Mouse (Mus musculus) heart, embryonic 14.5 days (tissue): ENCODE measurements around the gene Cbr2. TPM values are rescaled to one million over a fixed set of nuclear protein-coding genes. Genes with fewer than 3 reads are reported as not detected.

Experiments
- ATAC-seq: fragments of 200-750 bp; cut with Nextera tagmentation; 2 replicates; pipeline ENCODE4 v1.8.0; 2017; ENCODE audit warnings: low read depth, moderate TSS enrichment; ENCODE audit not compliant: insufficient number of reproducible peaks, insufficient read depth, low FRiP score
- H3K27ac ChIP-seq, 2 experiments: fragments of 200-500 bp in 1 of 2; fragments of 300-500 bp in 1 of 2; sonication (generic) in 1 of 2; replicated peaks in 1 of 2; 2 replicates each; pipeline ENCODE4 v1.5.1; 2012 to 2014; ENCODE audit warnings: low read depth in 2 of 2, low read length in 2 of 2, control low read depth in 1 of 2, mild to moderate bottlenecking in 1 of 2, mixed read lengths in 1 of 2; ENCODE audit not compliant: control insufficient read depth in 1 of 2, insufficient read depth in 1 of 2
- H3K27me3 ChIP-seq: fragments of 300-500 bp; sonication (generic); 2 replicates; pipeline ENCODE4 v1.6.1; 2014; ENCODE audit warnings: mild to moderate bottlenecking, low read length, control low read depth; ENCODE audit not compliant: control insufficient read depth, insufficient read depth
- H3K36me3 ChIP-seq: fragments of 300-500 bp; sonication (generic); 2 replicates; pipeline ENCODE4 v1.6.1; 2014; ENCODE audit warnings: mild to moderate bottlenecking, control low read depth, low read length, mixed read lengths; ENCODE audit not compliant: control insufficient read depth, insufficient read depth
- H3K4me1 ChIP-seq, 2 experiments: fragments of 200-500 bp in 1 of 2; fragments of 300-500 bp in 1 of 2; sonication (generic) in 1 of 2; 2 replicates each; pipeline ENCODE4 v1.6.1; 2012 to 2014; ENCODE audit warnings: low read length in 2 of 2, control low read depth in 1 of 2, mixed read lengths in 1 of 2; ENCODE audit not compliant: control insufficient read depth in 2 of 2, insufficient read depth in 2 of 2
- H3K4me2 ChIP-seq: fragments of 300-500 bp; sonication (generic); 2 replicates; pipeline ENCODE4 v1.6.1; 2014; ENCODE audit warnings: mild to moderate bottlenecking, low read length
- H3K4me3 ChIP-seq, 2 experiments: fragments of 200-500 bp in 1 of 2; fragments of 300-500 bp in 1 of 2; sonication (generic) in 1 of 2; 2 replicates each; pipeline ENCODE4 v1.5.1; 2012 to 2014; ENCODE audit warnings: low read length in 2 of 2, mild to moderate bottlenecking in 2 of 2, control low read depth in 1 of 2, low read depth in 1 of 2, moderate library complexity in 1 of 2; ENCODE audit not compliant: control insufficient read depth in 1 of 2, insufficient read depth in 1 of 2
- H3K9ac ChIP-seq: fragments of 300-500 bp; sonication (generic); 2 replicates; pipeline ENCODE4 v1.6.1; 2014; ENCODE audit warnings: mild to moderate bottlenecking, low read length
- H3K9me3 ChIP-seq: fragments of 300-500 bp; sonication (generic); 2 replicates; pipeline ENCODE4 v1.6.1; 2016; ENCODE audit warnings: low read length, control low read depth; ENCODE audit not compliant: control insufficient read depth
- whole genome bisulfite sequencing: fragments of 180-500 bp; shearing (Covaris S2); extraction: QIAGEN DNeasy Blood & Tissue Kit; methylation state at CpG from one replicate; pipeline ENCODE4 v1.1.7; 2014; 5-methylcytosine and 5-hydroxymethylcytosine counted together
- polyA plus RNA-seq: library from polyadenylated mRNA; unstranded; fragments of >200 nt; fragmentation: Nextera tagmentation; extraction: Ambion mirVana; gene quantifications from 2 replicates; pipeline ENCODE4 v1.2.1, GENCODE M21; 2014

The Cbr2 gene
- polyA plus RNA-seq, 1 experiment from 2014 or later, result 4.7 TPM

DNA sequence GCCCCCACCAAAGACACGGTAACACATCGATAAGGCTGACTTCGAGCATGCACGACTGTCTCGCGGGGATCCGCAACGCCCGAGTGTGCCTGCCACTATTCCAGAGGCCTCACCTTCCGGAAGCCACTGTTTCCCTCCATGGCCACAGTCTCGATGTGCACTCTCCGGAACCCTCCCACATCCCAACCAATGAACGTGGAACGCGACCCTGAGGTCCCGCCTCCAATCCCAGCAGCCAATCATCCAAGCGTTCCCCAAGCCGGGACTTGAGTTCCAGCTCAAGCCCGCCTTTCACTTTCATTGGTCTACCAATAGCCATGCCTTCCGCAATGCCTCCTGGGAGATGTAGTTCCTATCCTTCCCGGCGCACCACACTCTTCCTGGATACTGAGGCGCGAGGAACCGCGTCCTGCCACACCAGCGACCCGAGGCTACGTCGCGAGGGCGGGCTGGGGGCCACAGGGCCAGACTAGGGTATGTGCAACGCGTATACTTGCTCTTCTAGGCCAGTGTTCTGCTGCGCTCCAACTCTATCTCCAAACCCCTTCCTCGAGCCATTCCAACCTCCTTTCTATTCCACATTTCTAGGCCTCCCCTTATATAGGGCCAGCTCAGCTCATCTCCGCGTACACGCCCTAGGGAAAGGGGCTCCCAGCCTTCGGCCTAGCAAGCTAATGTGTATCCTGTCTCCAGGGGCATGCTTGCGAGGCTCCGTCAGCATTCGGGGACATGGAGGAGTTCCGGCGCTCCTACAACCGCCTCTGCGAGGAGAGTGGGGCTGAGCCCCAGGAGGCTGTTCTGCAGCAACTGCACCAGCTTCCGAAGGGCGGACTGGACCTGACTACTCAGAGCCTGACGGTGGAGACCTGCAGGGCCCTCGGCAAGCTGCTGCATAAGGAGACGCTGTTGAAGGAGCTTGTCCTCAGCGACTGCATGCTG is 18.1 kb downstream of the Cbr2 start, which contains the start of the genes Cenpx and Lrrc45:
Cenpx (minus strand) TSS at position 159 of the 939 bp plus-strand sequence.
Lrrc45 (plus strand) TSS at position 346 of the 939 bp plus-strand sequence.
- Histone ChIP-seq H3K27ac (peak within 1 kb of the TSS; percentile 71 to 78), H3K9me3 (no peaks in the 10 kb centered on the region), H3K4me2 (peak within 1 kb of the TSS; percentile 92), H3K36me3 (peaks cover 57% of the 10 kb centered on the region), H3K4me1 (peaks cover 11 to 12% of the 10 kb centered on the region in 2 experiments), H3K9ac (peak within 1 kb of the TSS; percentile 77), H3K4me3 (peak within 1 kb of the TSS; percentile 58 to 69), H3K27me3 (no peaks in the 10 kb centered on the region)
- ATAC-seq, result peak; percentile 94
- WGBS, result 2% methylated on average over 53 of the region's 53 CpGs

DNA sequence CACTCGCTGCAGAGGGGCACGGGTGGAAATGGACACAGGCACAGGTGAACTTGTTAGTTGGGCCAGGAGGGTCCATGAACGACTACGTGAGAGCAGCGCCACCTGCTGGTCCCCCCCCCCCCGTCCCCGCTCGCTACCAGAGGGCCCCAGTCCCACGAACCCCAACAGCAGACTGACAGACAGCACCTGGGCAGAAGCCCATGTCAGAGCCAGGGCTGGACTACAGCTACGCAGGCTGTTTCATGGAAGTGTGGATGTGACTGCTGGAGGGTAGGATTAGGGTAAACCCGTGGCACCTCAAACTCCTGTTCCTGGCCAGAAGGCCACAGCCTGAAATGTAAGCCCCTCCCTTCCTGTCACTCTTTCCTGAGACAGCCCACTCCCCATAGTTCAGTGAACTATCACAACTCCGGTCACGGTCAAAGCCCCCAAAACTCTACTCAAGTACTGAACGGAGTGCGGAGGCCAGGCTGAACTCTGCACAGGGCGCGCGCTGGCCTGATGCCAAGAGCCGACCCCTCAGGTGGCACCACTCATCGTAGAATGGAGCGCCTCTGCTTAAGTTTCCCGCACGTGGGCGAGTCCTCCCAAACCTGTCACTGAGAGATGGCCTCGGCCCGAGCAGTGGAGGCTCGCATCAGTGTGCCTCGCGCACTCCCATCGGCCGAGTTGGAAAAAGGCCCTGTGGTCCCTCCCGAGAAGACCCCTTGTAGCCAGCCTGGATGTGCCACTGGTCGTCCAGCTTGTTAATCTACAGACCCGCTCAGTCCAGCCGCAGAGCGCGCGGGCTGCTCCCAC is 18.9 kb downstream of the Cbr2 start:
- Histone ChIP-seq H3K36me3 (peaks cover 54% of the 10 kb centered on the region), H3K4me1 (peaks cover 11 to 12% of the 10 kb centered on the region in 2 experiments), H3K9me3 (no peaks in the 10 kb centered on the region), H3K27ac (peak overlapping the region; percentile 71 to 78), H3K4me2 (peak overlapping the region; percentile 92), H3K4me3 (peak overlapping the region; percentile 58 to 69), H3K27me3 (no peaks in the 10 kb centered on the region), H3K9ac (peak overlapping the region; percentile 77)
- peak; percentile 28 for ATAC-seq
- under 1% methylated on average over 38 of the region's 38 CpGs for WGBS

DNA sequence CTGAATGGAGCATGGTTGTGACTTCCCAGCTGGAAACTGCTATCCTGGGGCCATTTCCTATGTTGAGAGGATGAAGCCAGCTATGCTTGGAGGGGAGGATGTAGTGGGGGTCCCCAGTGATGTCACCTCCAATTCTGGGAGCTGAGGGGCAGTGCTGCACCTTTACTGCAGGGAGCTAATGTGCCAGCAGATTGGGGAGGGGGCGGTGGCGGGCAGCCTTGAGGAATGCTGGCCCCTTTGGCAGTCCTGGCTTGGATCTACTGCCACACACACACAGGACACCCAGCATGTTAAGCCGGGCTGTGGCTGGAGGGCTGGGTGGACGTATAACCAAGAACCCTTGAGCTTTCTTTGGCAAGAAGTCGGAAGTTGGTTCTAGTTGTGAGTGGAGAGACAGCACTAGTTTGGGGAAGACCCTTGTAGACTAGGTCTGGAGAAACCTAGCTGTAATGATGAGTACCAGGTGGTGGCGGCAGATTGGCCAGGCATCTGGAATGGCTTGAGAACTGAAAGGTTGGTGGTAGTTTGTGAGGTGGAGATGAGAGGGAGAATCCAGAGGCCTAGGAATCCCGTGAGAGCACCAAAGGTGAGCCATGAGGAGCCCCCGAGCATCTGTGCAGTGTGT is 19.8 kb downstream of the Cbr2 start:
- no peaks in the 10 kb centered on the region for H3K27me3 ChIP-seq
- H3K4me2 ChIP-seq, result peak overlapping the region; percentile 92; the same call in 1 of the 2 replicates
- H3K9me3 ChIP-seq, result no peaks in the 10 kb centered on the region
- WGBS, result 62% methylated on average over 8 of the region's 8 CpGs
- H3K27ac ChIP-seq, result no peak overlapping the region
- ATAC-seq, result no peak
- H3K4me1 ChIP-seq, result peaks cover 11 to 15% of the 10 kb centered on the region in 2 experiments
- H3K36me3 ChIP-seq, result peaks cover 46% of the 10 kb centered on the region
- H3K9ac ChIP-seq, result peak overlapping the region; percentile 77; the same call in 1 of the 2 replicates
- no peak overlapping the region; a peak in 1 of 4 replicates for H3K4me3 ChIP-seq

DNA sequence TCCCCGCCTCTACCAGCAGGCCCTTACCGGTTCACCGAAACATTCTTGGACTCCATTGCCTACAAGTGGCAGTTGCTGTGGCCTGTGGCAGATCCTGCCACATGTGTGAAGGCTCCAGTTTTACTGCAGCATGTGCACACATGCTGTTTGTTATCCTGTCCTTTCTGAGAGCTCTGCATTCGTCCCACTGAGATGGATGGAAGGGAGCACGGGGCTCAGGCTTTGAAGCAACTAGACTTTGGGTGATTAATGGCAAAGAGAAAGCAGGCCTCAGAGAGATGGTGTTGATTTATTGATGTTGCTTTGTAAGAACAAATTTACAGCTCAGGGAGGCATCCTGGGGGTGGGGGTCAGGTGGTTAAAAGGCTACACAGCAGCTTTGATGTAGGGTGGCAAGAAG is 21.2 kb downstream of the Cbr2 start:
- H3K4me3 ChIP-seq, result no peak overlapping the region
- H3K4me1 ChIP-seq, result peaks cover 21 to 22% of the 10 kb centered on the region in 2 experiments
- WGBS, result 85% methylated on average over 5 of the region's 5 CpGs

DNA sequence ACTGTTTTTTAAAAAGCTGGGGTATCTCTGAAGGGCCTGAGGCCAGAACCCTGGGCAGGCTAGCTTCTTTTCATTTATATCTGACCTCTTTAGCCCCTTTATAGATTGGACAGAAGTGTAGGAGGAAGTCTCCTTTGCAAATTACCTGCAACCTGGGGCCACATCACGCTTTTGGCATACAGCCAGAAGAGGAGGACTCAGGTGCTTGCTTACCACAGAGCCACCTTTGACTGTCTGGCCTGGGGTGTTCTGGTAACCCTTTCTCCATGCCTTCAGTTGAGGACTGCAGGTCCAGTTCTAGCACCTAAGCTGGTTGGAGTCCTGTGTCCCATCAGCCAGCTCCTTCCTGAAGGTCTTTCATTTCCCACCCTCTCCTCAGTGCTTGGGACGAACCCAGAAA is 22.4 kb downstream of the Cbr2 start:
- H3K9ac ChIP-seq, result no peak overlapping the region
- no peak overlapping the region for H3K27ac ChIP-seq
- no peak for ATAC-seq
- H3K4me1 ChIP-seq, result peaks cover 26 to 29% of the 10 kb centered on the region in 2 experiments
- H3K9me3 ChIP-seq, result no peaks in the 10 kb centered on the region
- 82% methylated on average over 2 of the region's 2 CpGs for WGBS
- H3K27me3 ChIP-seq, result no peaks in the 10 kb centered on the region
- no peak overlapping the region for H3K4me3 ChIP-seq
- no peak overlapping the region for H3K4me2 ChIP-seq
- peaks cover 31% of the 10 kb centered on the region for H3K36me3 ChIP-seq

More for the DNA sequence above, 21.2 kb downstream of the Cbr2 start:
- no peak for ATAC-seq
- no peak overlapping the region for H3K4me2 ChIP-seq
- H3K9ac ChIP-seq, result no peak overlapping the region
- H3K27ac ChIP-seq, result no peak overlapping the region
- peaks cover 39% of the 10 kb centered on the region for H3K36me3 ChIP-seq
- H3K9me3 ChIP-seq, result no peaks in the 10 kb centered on the region
- H3K27me3 ChIP-seq, result no peaks in the 10 kb centered on the region

DNA sequence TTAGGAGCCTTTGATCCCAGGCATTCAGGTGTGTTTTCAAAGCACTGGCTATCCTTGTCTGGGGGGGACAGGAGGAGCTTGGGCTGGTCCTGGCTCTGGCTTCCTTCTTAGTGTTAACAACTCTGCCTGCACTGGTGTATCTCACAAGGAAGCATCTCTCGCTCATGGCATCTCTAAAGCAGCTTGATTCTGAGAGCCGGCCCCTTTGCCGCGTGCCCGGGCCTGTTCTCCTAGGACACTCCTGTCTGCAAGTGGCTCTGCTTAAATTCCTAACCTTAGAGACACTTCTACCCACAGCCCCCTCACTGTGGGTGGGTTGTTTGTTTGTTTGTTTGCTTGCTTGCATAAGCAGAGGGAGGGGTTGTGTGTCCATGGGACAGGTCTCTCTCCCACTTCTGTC is 23.9 kb downstream of the Cbr2 start:
- H3K9me3 ChIP-seq, result no peaks in the 10 kb centered on the region
- no peaks in the 10 kb centered on the region for H3K27me3 ChIP-seq
- 62% methylated on average over 5 of the region's 5 CpGs for WGBS
- H3K27ac ChIP-seq, result no peak overlapping the region
- ATAC-seq, result no peak
- H3K4me2 ChIP-seq, result no peak overlapping the region
- peaks cover 33% of the 10 kb centered on the region for H3K36me3 ChIP-seq
- H3K4me1 ChIP-seq, result peaks cover 35 to 39% of the 10 kb centered on the region in 2 experiments
- no peak overlapping the region for H3K9ac ChIP-seq
- no peak overlapping the region for H3K4me3 ChIP-seq

DNA sequence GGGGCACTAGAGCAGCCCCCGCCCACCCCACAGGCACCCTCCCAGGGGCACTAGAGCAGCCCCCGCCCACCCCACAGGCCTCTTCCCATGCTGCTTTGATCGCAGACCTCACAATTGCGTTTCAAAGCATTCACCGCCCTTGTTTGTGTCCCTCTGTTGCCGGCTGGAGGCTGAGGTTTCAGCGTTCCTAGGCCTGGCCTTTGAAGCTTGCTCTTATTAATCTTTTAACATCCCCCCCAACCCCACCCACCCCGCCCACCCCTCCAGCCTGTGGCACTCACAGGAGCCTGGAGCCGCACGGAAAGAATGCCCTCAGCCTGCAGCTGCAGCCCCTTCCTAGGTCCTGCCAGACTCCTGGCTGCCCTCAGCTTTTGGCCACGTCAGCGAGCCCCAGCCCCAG is 24.7 kb downstream of the Cbr2 start:
- peak overlapping the region; percentile 25; the same call in 1 of the 2 replicates for H3K9ac ChIP-seq
- peaks cover 37% of the 10 kb centered on the region for H3K36me3 ChIP-seq
- H3K9me3 ChIP-seq, result no peaks in the 10 kb centered on the region
- no peaks in the 10 kb centered on the region for H3K27me3 ChIP-seq
- 29% methylated on average over 12 of the region's 12 CpGs for WGBS
- peak overlapping the region in 1 of 2 experiments; percentile 37; a peak in 1 of 4 replicates for H3K27ac ChIP-seq
- no peak overlapping the region for H3K4me2 ChIP-seq
- H3K4me1 ChIP-seq, result peaks cover 33 to 37% of the 10 kb centered on the region in 2 experiments
- ATAC-seq, result no peak
- H3K4me3 ChIP-seq, result no peak overlapping the region
